Mouse (Mus musculus): ENCODE data around the gene Tm7sf2.
A peak's percentile ranks its signal among the peaks of the same experiment; 100 is the strongest.

The Tm7sf2 gene

GRCm38 (mm10) chr19:6040002-6040401, 28.2 kb downstream of the Tm7sf2 start:
- no peak for DNase-seq

DNA sequence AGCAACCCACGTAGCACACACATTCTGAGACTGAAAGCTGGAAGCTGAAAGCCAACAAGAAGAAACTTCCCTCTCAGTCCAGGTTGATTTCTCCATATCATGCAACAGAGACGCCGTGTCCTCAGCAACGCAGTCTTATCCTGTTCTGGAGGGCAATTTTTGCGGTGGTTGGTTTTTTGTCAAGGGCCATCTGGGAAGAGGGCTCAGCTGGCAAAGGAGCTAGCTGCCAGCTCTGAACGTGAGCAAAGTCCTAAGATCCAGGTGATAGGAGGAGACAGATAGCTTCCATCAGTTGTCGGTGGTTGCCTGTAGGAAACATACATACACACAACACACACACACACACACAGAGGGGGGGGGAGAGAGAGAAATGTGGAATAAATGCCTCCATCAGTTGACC, 29.8 kb downstream of the Tm7sf2 start:
- no peak for DNase-seq

- no peak for DNase-seq
Observed at GRCm38 (mm10) chr19:6037695-6038094, 30.5 kb downstream of the Tm7sf2 start.

GRCm38 (mm10) chr19:6035966-6036585, 32.1 kb downstream of the Tm7sf2 start:
- no peak for DNase-seq

DNA sequence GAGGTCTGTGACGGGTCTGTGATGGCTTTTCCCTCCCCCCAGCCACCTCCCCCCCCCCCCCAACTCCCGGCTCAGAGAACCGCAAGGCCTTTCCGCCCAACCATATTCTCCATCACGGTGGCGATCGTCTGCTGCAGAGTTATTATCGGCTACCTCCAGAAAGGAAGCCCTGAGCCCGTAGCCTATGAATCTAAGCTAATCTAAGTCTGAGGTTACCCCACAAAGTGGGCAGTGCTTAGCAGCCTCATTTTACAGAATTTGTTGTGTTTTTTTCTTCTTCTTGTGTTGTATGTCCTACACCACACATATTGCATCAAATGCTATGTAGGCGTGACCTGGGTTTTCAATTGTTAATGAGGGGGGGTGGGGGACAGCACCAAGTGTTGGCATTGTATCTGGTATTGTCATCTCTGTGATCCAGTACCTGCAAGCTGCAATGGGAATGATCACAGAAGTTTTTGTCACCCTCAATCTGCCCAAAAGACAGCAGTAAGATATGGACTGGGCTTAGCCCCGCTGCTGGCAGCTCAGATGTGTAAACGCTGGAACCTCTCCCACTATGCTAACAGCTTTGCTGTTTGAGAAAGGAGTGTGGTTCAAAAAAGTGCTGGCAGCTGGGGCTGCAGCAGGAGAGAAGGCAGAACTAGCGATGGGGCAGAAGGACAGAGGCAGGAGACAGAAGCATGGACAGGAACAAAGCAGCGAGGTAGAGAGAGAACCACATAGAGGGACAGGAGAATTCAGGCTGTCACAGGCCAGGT, 37.5 kb downstream of the Tm7sf2 start:
- no peak for DNase-seq

DNA sequence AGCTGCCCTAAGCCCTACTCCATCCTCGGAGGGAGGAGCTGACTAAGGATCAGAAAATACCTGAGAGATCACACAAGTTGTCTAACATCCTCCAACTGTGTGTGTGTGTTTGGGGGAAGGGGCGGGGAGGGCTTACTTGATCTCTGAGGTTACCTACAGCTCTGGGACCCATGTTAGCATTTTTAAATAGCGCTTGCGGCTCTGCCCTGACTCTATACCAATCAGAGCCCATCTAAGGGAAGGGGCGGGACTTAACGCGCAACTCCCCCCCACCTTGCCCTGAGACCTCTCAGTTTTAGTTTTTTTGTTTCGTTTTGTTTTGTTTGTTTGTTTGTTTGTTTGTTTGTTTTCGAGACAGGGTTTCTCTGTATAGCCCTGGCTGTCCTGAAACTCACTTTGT, 38.7 kb downstream of the Tm7sf2 start:
- DNase-seq: no peak

DNA sequence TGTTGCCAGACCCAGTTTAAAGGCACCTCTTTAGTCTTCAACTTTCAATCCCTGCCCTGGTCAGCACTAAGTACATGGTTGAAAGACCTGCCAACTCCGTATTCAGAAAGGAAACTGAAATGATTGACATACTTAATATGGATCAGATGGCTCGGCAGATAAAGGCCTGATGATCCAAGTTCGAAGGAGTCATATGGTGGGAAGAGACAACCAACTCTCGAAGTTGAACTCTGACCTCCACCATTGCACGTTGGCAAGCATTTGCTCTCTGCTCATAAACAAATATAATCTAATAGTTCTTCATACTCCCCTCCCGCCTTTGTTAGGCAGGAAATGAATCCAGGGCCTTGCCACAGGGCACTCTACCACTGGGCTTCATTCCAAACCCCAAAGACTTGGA, 39.2 kb downstream of the Tm7sf2 start:
- no peak for DNase-seq

GRCm38 (mm10) chr19:6023930-6024329, 44.2 kb downstream of the Tm7sf2 start:
- no peak for DNase-seq

DNA sequence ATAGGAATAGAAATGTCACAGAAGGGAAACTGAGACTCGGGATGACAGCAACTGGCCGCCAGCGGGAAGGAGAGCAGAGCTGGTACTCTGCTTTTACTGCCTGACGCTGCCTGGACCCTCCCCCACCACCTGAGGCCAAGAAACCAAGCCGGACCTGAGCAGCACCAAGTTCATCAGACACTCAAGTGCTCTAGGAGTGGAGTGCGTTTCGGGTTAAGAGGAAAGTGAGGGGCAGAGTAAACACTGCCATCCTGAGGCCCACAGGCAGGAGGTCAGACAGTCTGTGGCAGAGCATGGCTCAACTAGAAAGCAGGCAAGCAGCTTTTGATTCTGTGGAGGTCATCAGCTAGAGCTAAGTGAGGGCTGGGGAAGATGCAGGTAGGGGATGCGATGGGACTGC, 45.1 kb downstream of the Tm7sf2 start:
- DNase-seq: no peak

DNA sequence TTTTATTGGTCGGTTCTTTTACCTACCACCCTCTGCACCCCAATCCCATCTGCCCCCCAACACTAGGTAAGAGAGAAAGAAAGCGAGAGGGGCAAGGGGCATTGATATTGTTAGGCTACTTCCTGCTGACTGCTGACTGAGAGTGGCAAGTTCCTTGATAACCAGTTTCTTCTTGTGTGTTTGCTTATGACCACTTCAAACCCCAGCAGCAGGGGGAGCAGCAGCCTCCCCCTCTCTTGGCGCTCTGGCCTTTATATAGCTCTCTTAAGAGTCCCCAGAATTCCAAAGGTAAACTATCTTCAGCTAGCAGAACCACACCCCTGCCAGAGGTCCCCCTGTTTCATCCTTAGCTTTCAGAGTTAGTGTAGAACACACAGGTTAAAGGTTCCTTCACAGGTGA, 47.9 kb downstream of the Tm7sf2 start:
- DNase-seq: no peak

DNA sequence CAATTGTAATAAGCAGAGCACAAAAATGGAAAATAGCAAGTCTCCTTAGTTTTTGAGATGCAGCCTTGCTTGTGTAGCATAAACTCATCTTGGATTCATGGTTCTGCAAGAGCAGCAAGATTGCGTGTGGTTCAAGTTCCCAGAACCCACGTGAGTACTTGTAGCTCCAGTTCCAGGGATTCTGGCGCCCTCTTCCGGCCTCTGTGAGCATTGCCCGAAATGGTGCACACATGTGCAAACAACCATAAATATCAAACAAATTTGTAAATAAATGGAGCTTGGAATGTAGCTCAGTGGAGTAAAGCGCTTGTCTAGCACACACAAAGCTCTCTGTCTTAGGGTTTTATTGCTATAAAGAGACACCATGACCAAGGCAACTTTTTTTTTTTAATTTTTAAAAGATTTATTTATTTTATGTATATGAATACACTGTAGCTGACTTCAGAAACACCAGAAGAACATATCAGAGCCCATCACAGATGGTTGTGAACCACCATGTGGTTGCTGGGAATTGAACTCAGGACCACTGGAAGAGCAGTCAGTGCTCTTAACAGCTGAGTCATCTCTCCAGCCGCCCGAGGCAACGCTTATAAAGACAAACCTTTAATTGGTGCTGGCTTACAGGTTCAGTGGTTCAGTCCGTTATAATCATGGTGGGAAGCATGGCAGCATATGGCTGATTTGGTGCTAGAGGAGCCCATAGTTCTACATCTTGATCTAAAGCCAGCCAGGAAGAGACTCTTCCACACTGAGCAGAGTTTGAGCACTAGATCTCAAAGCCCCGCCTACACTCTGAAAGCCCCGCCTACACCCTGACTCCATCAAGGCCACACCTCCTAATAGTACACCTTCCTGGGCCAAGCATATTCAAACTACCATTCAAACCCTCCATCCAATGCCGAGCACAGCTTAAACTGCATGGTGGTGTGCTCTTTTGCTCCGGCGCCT, 49.8 kb downstream of the Tm7sf2 start:
- peak; percentile 93 for DNase-seq

GRCm38 (mm10) chr19:6016532-6016931, 51.6 kb downstream of the Tm7sf2 start:
- DNase-seq: peak; percentile 28

GRCm38 (mm10) chr19:6015511-6016315, 52.5 kb downstream of the Tm7sf2 start, which contains the start of gene Capn1:
Capn1 (minus strand) TSS chr19:6015897.
- peak; percentile 60 for DNase-seq

GRCm38 (mm10) chr19:6014991-6015510, 53.1 kb downstream of the Tm7sf2 start:
- peak; percentile 41 for DNase-seq

GRCm38 (mm10) chr19:6013691-6014090, 54.5 kb downstream of the Tm7sf2 start:
- DNase-seq: peak; percentile 31

Measured in cerebellum, adult 9-10 months (tissue).